Mouse (Mus musculus): ENCODE measurements at regions not wholly inside any gene's neighbourhood (a gene's known extent, or its start where the extent isn't known, plus 50 kb on each side); places are given as distances from the start of the nearest gene placed in this dataset.

- no peak for DNase-seq (ENCODE audit: low spot score)
Observed at GRCm38 (mm10) chr12:29213625-29214024, 314.6 kb upstream of the Myt1l start.

- DNase-seq (ENCODE audit: low spot score): no peak
Observed at GRCm38 (mm10) chr12:29222099-29222498, 306.1 kb upstream of the Myt1l start.

- DNase-seq (ENCODE audit: low spot score): no peak
Observed at GRCm38 (mm10) chr12:29226001-29226400, 302.2 kb upstream of the Myt1l start.

- no peak for DNase-seq (ENCODE audit: low spot score)
Observed at GRCm38 (mm10) chr12:29232492-29233447, 295.4 kb upstream of the Myt1l start.

GRCm38 (mm10) chr12:29236496-29236895 is 291.7 kb upstream of the Myt1l start:
- DNase-seq (ENCODE audit: low spot score): no peak

GRCm38 (mm10) chr12:29237516-29237915 is 290.7 kb upstream of the Myt1l start:
- DNase-seq (ENCODE audit: low spot score): no peak

- DNase-seq (ENCODE audit: low spot score): no peak
Observed at GRCm38 (mm10) chr12:29239482-29239881, 288.7 kb upstream of the Myt1l start.

- DNase-seq (ENCODE audit: low spot score): peak; percentile 15
Observed at GRCm38 (mm10) chr12:29239975-29240374, 288.2 kb upstream of the Myt1l start.

- DNase-seq (ENCODE audit: low spot score): no peak
Observed at GRCm38 (mm10) chr12:29243087-29243486, 285.1 kb upstream of the Myt1l start.

GRCm38 (mm10) chr12:29246041-29246440 is 282.1 kb upstream of the Myt1l start:
- DNase-seq (ENCODE audit: low spot score): no peak

- DNase-seq (ENCODE audit: low spot score): peak; percentile 12
Observed at GRCm38 (mm10) chr12:29247356-29247755, 280.8 kb upstream of the Myt1l start.

- no peak for DNase-seq (ENCODE audit: low spot score)
Observed at GRCm38 (mm10) chr12:29248459-29248858, 279.7 kb upstream of the Myt1l start.

- DNase-seq (ENCODE audit: low spot score): no peak
Observed at GRCm38 (mm10) chr12:29256103-29256502, 272.1 kb upstream of the Myt1l start.

- DNase-seq (ENCODE audit: low spot score): no peak
Observed at GRCm38 (mm10) chr12:29257011-29257734, 271.0 kb upstream of the Myt1l start.

GRCm38 (mm10) chr12:29257735-29258547 is 270.2 kb upstream of the Myt1l start:
- no peak for DNase-seq (ENCODE audit: low spot score)

GRCm38 (mm10) chr12:29258548-29258874 is 269.7 kb upstream of the Myt1l start:
- no peak for DNase-seq (ENCODE audit: low spot score)

- no peak for DNase-seq (ENCODE audit: low spot score)
Observed at GRCm38 (mm10) chr12:29258966-29259365, 269.2 kb upstream of the Myt1l start.

- no peak for DNase-seq (ENCODE audit: low spot score)
Observed at GRCm38 (mm10) chr12:29274166-29274565, 254.0 kb upstream of the Myt1l start.

- DNase-seq (ENCODE audit: low spot score): no peak
Observed at GRCm38 (mm10) chr12:29275676-29276075, 252.5 kb upstream of the Myt1l start.

- DNase-seq (ENCODE audit: low spot score): no peak
Observed at GRCm38 (mm10) chr12:29279631-29280080, 248.5 kb upstream of the Myt1l start.

- DNase-seq (ENCODE audit: low spot score): no peak
Observed at GRCm38 (mm10) chr12:29280081-29280788, 247.9 kb upstream of the Myt1l start.

Data from testis, postnatal 14 days (tissue).